Mouse (Mus musculus): ENCODE results near the gene Ubxn6. TPM values are rescaled to one million over a fixed set of nuclear protein-coding genes. Genes with fewer than 3 reads are reported as not detected.

Ubxn6 gene
- polyA plus RNA-seq, 1 experiment from 2014 or later = 69.9 TPM

GRCm38 (mm10) chr17:56040857-56041163 lies 34.0 kb downstream of the Ubxn6 start:
- no peak for ATAC-seq (ENCODE audit: low read depth)
- Histone ChIP-seq H3K9me3 (ENCODE audit: control insufficient read depth, low read length) (no peaks in the 10 kb centered on the region), H3K4me2 (ENCODE audit: low read depth, low read length) (peak overlapping the region; percentile 76), H3K4me3 (ENCODE audit: low read depth, low read length) (peak overlapping the region; percentile 67), H3K27me3 (ENCODE audit: control insufficient read depth, insufficient read depth, low read length) (no peaks in the 10 kb centered on the region), H3K4me1 (ENCODE audit: control insufficient read depth, insufficient read depth, low read length) (peaks cover 6% of the 10 kb centered on the region), H3K27ac (ENCODE audit: low read depth, low read length) (no peak overlapping the region), H3K36me3 (ENCODE audit: control insufficient read depth, insufficient read depth, low read length) (no peaks in the 10 kb centered on the region), H3K9ac (replicated peaks; ENCODE audit: low read depth, low read length) (peak overlapping the region; percentile 58; the same call in 1 of the 2 replicates)
- whole genome bisulfite sequencing = 3% methylated on average over 12 of the region's 12 CpGs

GRCm38 (mm10) chr17:56040030-56040856 lies 34.6 kb downstream of the Ubxn6 start, which contains the start of gene Chaf1a:
Gene Chaf1a, plus strand, starts transcription at chr17:56040439.
- 0 out of 2 replicates have a peak within 1 kb of the TSS, but pooled peaks have one; percentile 16 for H3K27ac ChIP-seq (ENCODE audit: low read depth, low read length)
- WGBS = under 1% methylated on average over 67 of the region's 68 CpGs
- no peaks in the 10 kb centered on the region for H3K9me3 ChIP-seq (ENCODE audit: control insufficient read depth, low read length)
- H3K9ac ChIP-seq (replicated peaks; ENCODE audit: low read depth, low read length) = peak within 1 kb of the TSS; percentile 58
- H3K27me3 ChIP-seq (ENCODE audit: control insufficient read depth, insufficient read depth, low read length) = no peaks in the 10 kb centered on the region
- ATAC-seq (ENCODE audit: low read depth) = peak; percentile 85
- peak within 1 kb of the TSS; percentile 67 for H3K4me3 ChIP-seq (ENCODE audit: low read depth, low read length)
- H3K36me3 ChIP-seq (ENCODE audit: control insufficient read depth, insufficient read depth, low read length) = no peaks in the 10 kb centered on the region
- H3K4me1 ChIP-seq (ENCODE audit: control insufficient read depth, insufficient read depth, low read length) = peaks cover 12% of the 10 kb centered on the region
- peak within 1 kb of the TSS; percentile 76 for H3K4me2 ChIP-seq (ENCODE audit: low read depth, low read length)

GRCm38 (mm10) chr17:56039345-56039744 lies 35.5 kb downstream of the Ubxn6 start:
- Histone ChIP-seq H3K27me3 (ENCODE audit: control insufficient read depth, insufficient read depth, low read length) (no peaks in the 10 kb centered on the region), H3K4me1 (ENCODE audit: control insufficient read depth, insufficient read depth, low read length) (peaks cover 15% of the 10 kb centered on the region), H3K9ac (replicated peaks; ENCODE audit: low read depth, low read length) (no peak overlapping the region), H3K9me3 (ENCODE audit: control insufficient read depth, low read length) (no peaks in the 10 kb centered on the region), H3K36me3 (ENCODE audit: control insufficient read depth, insufficient read depth, low read length) (no peaks in the 10 kb centered on the region), H3K27ac (ENCODE audit: low read depth, low read length) (no peak overlapping the region), H3K4me2 (ENCODE audit: low read depth, low read length) (no peak overlapping the region; the same call in 1 of the 2 replicates), H3K4me3 (ENCODE audit: low read depth, low read length) (no peak overlapping the region)
- 78% methylated on average over 4 of the region's 4 CpGs for WGBS
- ATAC-seq (ENCODE audit: low read depth) = no peak

- no peak overlapping the region for H3K27ac ChIP-seq (ENCODE audit: low read depth, low read length)
- H3K27me3 ChIP-seq (ENCODE audit: control insufficient read depth, insufficient read depth, low read length) = no peaks in the 10 kb centered on the region
- no peaks in the 10 kb centered on the region for H3K9me3 ChIP-seq (ENCODE audit: control insufficient read depth, low read length)
- WGBS = 82% methylated on average over 8 of the region's 8 CpGs
- no peak overlapping the region for H3K9ac ChIP-seq (replicated peaks; ENCODE audit: low read depth, low read length)
- H3K4me2 ChIP-seq (ENCODE audit: low read depth, low read length) = no peak overlapping the region
- peaks cover 4% of the 10 kb centered on the region; the same call in 1 of the 2 replicates for H3K36me3 ChIP-seq (ENCODE audit: control insufficient read depth, insufficient read depth, low read length)
- H3K4me1 ChIP-seq (ENCODE audit: control insufficient read depth, insufficient read depth, low read length) = peaks cover 15% of the 10 kb centered on the region
- ATAC-seq (ENCODE audit: low read depth) = no peak
- H3K4me3 ChIP-seq (ENCODE audit: low read depth, low read length) = no peak overlapping the region
These were observed 36.1 kb downstream of the Ubxn6 start for GRCm38 (mm10) chr17:56038583-56039261.

- peak overlapping the region; percentile 34; the same call in 1 of the 2 replicates for H3K27ac ChIP-seq (ENCODE audit: low read depth, low read length)
These were observed 37.9 kb downstream of the Ubxn6 start for GRCm38 (mm10) chr17:56036901-56037287.

GRCm38 (mm10) chr17:56036176-56036900 lies 38.5 kb downstream of the Ubxn6 start, which contains the start of gene Sh3gl1:
Gene Sh3gl1, minus strand, starts transcription at chr17:56036635.
- H3K4me2 ChIP-seq (ENCODE audit: low read depth, low read length) = peak within 1 kb of the TSS; percentile 67
- H3K9me3 ChIP-seq (ENCODE audit: control insufficient read depth, low read length) = no peaks in the 10 kb centered on the region
- H3K27me3 ChIP-seq (ENCODE audit: control insufficient read depth, insufficient read depth, low read length) = no peaks in the 10 kb centered on the region
- H3K4me3 ChIP-seq (ENCODE audit: low read depth, low read length) = peak within 1 kb of the TSS; percentile 81
- ATAC-seq (ENCODE audit: low read depth) = peak; percentile 89
- peak within 1 kb of the TSS; percentile 78 for H3K9ac ChIP-seq (replicated peaks; ENCODE audit: low read depth, low read length)
- WGBS = under 1% methylated on average over 74 of the region's 74 CpGs
- peaks cover 10% of the 10 kb centered on the region; the same call in 1 of the 2 replicates for H3K36me3 ChIP-seq (ENCODE audit: control insufficient read depth, insufficient read depth, low read length)
- H3K4me1 ChIP-seq (ENCODE audit: control insufficient read depth, insufficient read depth, low read length) = peaks cover 15% of the 10 kb centered on the region
- peak within 1 kb of the TSS; percentile 83 for H3K27ac ChIP-seq (ENCODE audit: low read depth, low read length)

More at GRCm38 (mm10) chr17:56036901-56037287, 37.9 kb downstream of the Ubxn6 start:
- Histone ChIP-seq H3K36me3 (ENCODE audit: control insufficient read depth, insufficient read depth, low read length) (peaks cover 10% of the 10 kb centered on the region; the same call in 1 of the 2 replicates), H3K4me2 (ENCODE audit: low read depth, low read length) (peak overlapping the region; percentile 34; the same call in 1 of the 2 replicates), H3K9me3 (ENCODE audit: control insufficient read depth, low read length) (no peaks in the 10 kb centered on the region), H3K27me3 (ENCODE audit: control insufficient read depth, insufficient read depth, low read length) (no peaks in the 10 kb centered on the region), H3K9ac (replicated peaks; ENCODE audit: low read depth, low read length) (no peak overlapping the region), H3K4me3 (ENCODE audit: low read depth, low read length) (peak overlapping the region; percentile 81), H3K4me1 (ENCODE audit: control insufficient read depth, insufficient read depth, low read length) (peaks cover 15% of the 10 kb centered on the region)
- ATAC-seq (ENCODE audit: low read depth) = peak; percentile 32
- WGBS = 37% methylated on average over 13 of the region's 13 CpGs

- ATAC-seq (ENCODE audit: low read depth) = no peak
- Histone ChIP-seq H3K4me1 (ENCODE audit: control insufficient read depth, insufficient read depth, low read length) (peaks cover 9% of the 10 kb centered on the region), H3K36me3 (ENCODE audit: control insufficient read depth, insufficient read depth, low read length) (peaks cover 10% of the 10 kb centered on the region; the same call in 1 of the 2 replicates), H3K27me3 (ENCODE audit: control insufficient read depth, insufficient read depth, low read length) (no peaks in the 10 kb centered on the region), H3K4me3 (ENCODE audit: low read depth, low read length) (peak overlapping the region; percentile 81; the same call in 1 of the 2 replicates), H3K9me3 (ENCODE audit: control insufficient read depth, low read length) (no peaks in the 10 kb centered on the region), H3K27ac (ENCODE audit: low read depth, low read length) (no peak overlapping the region), H3K9ac (replicated peaks; ENCODE audit: low read depth, low read length) (peak overlapping the region; percentile 78; the same call in 1 of the 2 replicates), H3K4me2 (ENCODE audit: low read depth, low read length) (peak overlapping the region; percentile 67)
- 86% methylated on average over 4 of the region's 4 CpGs for WGBS
These were observed 39.6 kb downstream of the Ubxn6 start for GRCm38 (mm10) chr17:56035216-56035615.

GRCm38 (mm10) chr17:56034726-56035100 lies 40.1 kb downstream of the Ubxn6 start:
- Histone ChIP-seq H3K4me2 (ENCODE audit: low read depth, low read length) (0 out of 2 replicates have a peak overlapping the region, but pooled peaks have one; percentile 67), H3K9me3 (ENCODE audit: control insufficient read depth, low read length) (no peaks in the 10 kb centered on the region), H3K27ac (ENCODE audit: low read depth, low read length) (no peak overlapping the region), H3K4me3 (ENCODE audit: low read depth, low read length) (no peak overlapping the region), H3K9ac (replicated peaks; ENCODE audit: low read depth, low read length) (no peak overlapping the region), H3K36me3 (ENCODE audit: control insufficient read depth, insufficient read depth, low read length) (peaks cover 10% of the 10 kb centered on the region; the same call in 1 of the 2 replicates), H3K27me3 (ENCODE audit: control insufficient read depth, insufficient read depth, low read length) (no peaks in the 10 kb centered on the region), H3K4me1 (ENCODE audit: control insufficient read depth, insufficient read depth, low read length) (peaks cover 9% of the 10 kb centered on the region)
- no peak for ATAC-seq (ENCODE audit: low read depth)
- 88% methylated on average over 6 of the region's 6 CpGs for WGBS

Measured in neural tube, embryonic 14.5 days (tissue).